Mouse (Mus musculus) layer of hippocampus, adult 18-20 months (tissue): ENCODE data around the gene Col4a1. TPM values are rescaled to one million over a fixed set of nuclear protein-coding genes. Genes with fewer than 3 reads are reported as not detected.
A peak's percentile ranks its signal among the peaks of the same experiment; 100 is the strongest.

Experiments used
- DNase-seq, 2 experiments: peaks; one replicate each; pipeline ENCODE4 v3.0.0; 2022; ENCODE audit warnings: low spot score in 2 of 2
- total RNA-seq, 2 experiments: library from RNA; stranded (reverse); gene quantifications; 2 replicates each; pipeline ENCODE4 v1.2.3; 2021

Gene Col4a1
- total RNA-seq, 2 experiments from 2014 or later = 33.4 to 43.0 TPM

DNA sequence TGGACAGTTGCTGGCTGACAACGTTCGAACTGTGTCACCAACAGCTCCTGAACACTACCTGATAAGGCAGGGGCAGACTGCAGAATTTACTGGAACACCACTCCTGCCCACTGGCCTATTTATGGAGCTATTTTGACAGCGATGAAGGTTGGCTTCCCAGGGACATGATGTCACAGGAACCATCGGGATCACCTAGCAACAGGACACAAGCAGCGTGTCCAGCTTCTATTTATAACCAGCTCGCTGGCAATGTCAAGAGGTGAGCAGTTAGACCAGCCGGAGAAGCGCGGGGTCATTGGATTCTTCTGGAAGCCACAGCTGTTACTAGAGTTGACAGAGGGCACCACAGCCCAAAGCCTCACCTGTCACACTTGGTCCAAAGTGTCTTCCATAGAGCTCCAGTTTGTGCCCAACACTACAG is 129.0 kb downstream of the Col4a1 start:
- no peak for DNase-seq

DNA sequence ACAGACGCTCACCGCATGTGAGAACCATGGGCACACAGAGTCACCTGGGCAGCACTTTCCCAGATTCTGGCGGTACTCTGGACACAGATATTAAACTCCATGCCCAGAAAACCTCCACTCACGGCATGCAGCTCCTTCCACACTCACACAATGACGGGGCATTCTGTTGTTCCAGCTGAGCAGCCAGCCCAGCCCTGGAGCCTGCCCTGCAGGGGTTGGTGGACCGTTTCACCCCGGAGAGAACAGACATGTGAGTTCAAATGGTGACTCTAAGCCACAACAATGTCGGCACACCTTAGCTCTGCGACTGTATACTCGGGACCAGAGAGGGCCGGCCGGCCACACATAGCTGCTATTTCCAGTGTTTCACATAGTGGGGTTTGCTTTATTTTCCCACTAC is 130.0 kb downstream of the Col4a1 start:
- DNase-seq = no peak

DNA sequence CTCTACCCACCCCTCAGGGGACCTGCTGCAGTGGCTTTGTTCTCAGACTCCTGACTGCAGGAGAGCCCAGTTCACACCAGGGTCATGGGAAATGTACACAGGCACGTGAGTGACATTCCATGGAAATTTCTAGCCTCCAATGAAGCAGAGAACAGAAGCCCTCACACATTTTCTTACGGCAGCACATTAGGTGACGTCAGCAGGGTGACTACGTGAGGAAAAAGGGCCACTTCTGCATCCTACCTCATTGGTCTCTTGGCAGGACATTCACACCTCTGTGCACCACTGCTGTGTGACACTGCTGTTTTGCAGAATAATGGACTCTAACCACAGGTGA is 130.5 kb downstream of the Col4a1 start:
- DNase-seq = no peak

DNA sequence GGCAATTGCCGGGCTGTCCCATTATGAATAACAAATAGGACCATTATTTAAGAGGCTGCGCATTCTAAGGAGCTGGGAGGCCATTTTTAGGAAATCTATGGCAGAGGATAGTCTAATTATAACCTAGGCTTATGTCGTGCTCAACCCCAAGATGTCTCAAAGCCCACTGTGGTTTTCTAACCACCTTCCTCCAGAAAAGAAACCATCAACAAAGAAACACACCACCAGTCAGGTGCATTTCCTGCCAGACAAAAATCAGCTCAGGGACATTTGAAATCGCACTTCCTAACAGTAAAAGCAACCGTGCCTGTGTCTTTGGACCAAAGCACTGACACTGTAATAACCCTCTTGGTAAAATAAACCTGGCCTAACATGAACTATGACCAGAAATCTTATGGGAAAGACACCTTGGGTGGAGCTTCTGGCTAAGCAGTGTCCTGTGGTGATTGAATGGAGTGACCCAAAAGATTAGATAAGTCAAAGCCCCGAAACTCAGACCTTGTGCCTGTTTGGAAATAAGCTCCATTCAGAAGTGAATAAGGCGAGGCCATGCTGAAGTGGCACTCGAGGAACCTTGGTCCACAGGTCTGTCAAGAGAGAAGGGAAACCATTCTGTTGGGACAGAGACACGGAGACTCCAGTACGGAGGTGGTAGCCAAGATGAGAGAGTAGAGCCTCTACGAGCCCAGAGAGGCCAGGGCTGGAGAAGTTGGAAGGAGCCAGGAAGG is 131.0 kb downstream of the Col4a1 start:
- DNase-seq = no peak

DNA sequence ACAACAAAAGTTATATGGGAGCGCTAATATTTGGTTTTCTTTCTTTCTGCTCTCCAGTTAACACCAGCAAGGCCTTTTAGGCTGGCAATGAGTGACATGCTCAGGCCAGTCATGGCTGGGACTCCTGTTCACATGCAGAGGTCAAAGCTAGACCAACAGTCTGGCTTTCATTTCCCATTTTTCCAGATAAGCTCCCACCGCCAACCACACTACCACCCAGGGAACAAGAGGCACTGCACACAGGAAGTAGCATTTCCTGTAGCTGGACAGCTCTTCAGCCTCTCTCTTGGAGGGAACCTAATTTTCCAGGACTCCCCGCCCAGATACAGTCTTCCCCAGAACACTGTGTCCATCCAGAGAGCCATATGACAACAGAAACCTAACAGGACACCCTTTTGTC is 132.8 kb downstream of the Col4a1 start:
- no peak for DNase-seq

DNA sequence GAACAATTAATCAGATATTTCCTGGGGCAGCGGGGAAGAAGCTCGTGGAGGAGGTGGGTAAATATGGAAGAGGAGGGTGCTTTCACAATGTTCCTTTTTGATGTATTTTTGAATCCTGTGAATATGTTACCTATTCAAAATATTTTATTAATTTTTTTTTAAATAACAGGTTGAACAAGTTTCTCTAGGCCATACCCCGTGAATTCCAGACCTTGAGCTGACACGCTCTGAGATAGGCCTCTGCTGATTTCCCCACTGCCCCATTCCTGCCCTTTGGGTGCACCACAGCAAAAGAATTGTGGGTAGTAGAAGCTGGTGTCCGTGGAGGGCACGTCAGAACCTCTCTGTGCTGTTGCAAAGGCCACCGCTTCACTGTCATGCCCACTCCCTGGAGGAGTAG is 136.2 kb downstream of the Col4a1 start:
- no peak for DNase-seq

DNA sequence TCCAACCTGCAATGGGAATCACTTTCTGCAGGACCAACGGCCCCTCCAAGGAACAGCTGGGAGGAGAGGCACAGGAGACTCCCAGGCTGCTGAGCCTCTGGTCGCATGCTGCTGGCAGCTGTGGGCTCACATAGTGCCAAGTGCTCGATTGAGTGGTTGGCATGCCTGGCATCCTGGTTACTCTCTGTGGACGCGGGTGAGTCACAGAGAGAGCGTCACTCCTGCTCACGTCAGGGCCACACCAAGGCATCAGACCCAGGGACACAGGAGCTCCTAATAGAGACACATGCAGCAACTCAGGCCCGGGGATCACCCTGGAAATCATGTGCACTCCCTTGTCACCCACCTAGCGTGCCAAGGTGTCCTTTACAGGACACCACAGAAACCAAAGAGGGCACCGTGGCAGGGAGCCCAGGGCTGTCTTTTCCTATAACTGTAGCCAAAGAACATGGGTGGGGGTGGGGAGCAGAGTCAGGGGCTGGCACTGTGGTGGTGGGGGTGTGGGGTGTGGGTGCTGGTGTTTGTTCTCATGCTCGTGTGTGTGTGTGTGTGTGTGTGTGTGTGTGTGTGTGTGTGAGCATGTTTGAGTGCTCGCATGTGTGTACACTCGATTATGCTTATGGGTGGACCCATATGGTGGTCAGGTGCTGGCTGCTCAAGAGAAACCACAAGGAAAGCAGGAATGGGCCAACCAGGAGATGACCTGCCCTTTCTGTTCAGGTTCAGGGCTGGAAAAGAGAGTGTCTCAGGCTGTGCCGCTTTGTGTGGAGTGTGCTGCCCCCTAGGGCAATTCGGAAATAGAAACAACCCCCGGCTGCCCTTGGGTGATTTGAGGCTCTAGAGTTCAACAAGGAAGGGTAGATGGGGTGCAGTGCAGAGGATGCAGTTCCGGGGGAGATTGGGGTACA is 139.1 kb downstream of the Col4a1 start:
- DNase-seq = no peak

DNA sequence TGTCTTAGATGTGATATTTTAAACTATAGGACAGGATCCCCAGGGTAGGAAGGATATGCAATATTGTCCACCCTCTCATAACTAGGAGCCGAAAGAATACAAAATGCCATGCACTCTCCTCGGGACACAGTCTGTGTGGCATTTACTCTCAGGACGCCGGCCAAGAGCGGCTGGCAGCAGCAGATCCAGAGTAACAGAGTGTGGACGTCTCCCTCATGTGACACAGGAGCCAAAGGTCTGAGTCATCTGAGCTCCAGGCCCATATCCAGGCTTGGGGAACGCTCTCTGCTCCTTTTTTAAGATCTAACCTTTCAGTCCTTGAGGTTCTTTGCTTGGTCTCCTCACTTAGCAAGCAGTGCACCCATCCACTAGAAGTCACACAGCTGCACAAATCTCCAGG is 141.1 kb downstream of the Col4a1 start:
- no peak for DNase-seq

DNA sequence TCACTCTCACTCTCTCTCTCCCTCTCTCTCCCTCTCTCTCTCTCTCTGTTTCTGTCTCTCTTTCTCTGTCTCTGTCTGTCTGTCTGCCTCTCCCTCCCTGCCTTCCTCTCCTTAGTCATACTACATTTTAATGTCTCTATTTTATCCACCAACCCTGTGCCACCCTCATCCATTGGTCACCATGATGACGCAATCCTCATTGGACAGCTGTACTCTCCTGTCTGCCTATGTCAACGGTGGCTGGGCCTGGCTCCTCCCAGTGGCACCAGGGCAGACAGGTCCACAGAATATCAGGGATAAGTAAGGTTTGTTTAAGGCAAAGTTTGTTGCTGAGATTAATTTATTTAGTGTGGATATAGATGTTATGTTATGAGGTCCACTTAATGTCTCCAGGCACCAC is 143.2 kb downstream of the Col4a1 start:
- DNase-seq = no peak

DNA sequence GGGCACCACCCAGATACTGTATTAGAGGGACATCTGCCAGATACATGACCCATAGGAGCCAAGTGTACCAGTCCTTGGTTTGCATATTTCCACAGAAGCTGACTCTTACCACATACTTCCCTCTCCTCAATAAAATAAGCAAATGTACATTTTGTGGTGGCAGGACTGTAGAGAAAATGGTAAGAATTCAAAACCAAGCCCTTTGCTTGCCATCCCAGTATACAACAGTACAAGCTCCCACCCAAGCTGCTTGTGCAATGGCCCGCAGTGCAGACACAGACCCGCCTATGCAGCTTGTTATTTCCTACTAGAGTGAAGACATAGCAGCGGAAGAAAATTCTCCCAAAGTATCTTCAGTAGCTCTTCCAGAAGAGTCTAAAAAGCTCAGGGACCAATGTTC is 143.8 kb downstream of the Col4a1 start:
- no peak for DNase-seq

DNA sequence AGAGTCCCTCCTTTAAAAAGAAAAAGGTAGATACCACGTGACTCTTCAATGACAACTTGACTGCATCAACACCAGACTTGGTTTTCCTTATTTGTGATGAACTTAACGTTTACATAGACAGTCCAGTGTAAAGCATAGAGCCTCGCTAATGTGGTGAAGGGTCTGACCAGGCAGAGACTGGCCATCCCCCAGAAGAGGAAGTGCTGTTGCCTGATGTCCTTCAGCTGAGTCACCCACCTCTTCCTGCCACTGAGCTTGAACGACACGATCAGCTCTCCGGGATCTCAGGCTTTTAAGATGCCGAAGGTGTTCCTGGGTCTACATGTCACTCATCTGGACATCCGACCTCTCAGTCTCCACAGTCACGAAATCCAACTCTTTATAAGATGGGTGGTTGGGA is 144.7 kb downstream of the Col4a1 start:
- no peak for DNase-seq

DNA sequence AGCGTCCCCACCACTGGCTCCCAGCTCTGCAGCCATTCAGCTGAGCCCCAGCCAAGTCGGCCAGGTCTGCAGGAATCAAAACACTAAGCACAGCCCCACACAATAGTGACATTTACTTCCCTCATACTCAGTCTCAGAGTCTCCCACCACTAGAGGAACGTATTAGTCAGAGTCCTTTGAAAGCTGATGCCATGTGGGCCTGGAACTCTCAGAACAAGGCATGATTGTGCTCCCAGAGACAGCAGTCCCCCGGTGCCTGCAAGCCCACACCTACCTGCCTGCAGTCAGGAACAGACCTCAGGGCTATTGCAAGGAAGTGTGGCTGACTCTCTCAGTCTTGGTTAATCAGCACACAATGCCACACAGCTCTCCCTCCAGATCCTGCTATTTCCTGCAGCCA is 147.0 kb downstream of the Col4a1 start:
- DNase-seq = peak; percentile 22 to 32

DNA sequence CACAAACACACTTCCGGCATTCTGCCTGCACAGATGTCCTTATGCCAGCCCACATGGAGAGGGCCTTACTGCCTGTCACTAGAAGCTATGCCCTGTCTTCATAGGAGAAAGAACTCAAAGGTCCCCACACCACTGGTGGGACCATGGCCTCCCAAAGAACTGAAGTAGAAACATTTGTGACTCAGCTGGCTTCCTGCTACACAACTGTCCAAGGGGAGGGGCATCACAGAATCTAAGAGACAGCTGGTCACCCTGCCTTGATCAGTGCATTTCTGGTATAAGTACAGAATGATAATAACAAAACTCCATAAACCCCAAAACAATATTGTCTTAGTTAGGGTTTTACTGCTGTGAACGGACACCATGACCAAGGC is 156.3 kb downstream of the Col4a1 start:
- peak in 1 of 2 experiments; percentile 16 for DNase-seq

DNA sequence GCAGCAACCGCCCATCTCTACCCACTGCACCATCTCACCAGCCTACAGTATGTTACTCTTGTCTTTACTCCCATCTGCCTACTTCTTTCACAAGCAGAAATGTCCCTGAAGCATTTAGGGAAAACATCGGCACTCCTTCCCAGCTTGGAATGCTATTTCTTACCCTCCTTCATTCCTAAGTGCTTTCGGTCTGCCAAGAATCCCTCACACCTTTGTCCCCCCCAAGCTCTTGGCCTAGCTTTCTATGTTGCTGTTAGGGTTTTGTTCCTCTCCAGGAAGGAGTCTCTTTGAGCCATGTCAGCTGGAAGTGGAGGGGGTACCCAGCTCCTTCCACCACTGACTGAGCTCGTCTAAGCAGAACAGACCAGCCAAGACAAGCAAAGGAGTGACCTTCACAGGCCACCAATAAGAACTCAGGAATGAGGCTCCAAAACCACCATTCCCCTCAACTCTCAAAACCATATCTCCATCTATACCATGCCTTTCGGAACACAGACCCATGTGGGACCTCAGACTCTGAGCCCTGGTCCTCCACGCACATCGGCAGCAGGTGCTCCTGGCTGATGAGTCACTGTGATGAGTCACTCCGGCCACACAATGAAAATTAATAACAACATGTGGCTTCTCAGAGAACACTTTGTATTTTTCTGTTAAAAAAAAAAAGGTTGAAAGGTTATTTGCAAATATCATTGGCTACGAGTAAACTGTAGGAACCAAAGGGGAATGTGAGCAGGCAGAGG is 156.9 kb downstream of the Col4a1 start:
- no peak for DNase-seq

DNA sequence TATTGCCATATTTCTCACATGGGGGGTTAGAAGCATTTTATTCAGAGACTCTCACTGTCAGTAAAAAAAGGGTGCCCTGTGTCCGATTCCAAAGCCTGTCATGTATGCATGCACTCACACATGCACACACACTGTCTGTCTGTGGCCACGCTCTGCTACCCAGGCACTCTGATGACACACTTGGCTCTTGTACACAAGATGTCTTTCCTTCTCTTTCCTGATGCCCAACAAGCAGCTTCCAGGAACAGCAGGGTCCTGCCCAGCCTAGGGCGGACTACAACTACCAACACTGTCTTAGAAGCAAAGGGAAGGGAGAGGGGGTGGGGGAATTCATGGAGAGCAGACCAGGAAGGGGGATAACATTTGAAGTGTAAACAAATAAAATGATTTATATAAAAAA is 162.4 kb downstream of the Col4a1 start:
- no peak for DNase-seq

DNA sequence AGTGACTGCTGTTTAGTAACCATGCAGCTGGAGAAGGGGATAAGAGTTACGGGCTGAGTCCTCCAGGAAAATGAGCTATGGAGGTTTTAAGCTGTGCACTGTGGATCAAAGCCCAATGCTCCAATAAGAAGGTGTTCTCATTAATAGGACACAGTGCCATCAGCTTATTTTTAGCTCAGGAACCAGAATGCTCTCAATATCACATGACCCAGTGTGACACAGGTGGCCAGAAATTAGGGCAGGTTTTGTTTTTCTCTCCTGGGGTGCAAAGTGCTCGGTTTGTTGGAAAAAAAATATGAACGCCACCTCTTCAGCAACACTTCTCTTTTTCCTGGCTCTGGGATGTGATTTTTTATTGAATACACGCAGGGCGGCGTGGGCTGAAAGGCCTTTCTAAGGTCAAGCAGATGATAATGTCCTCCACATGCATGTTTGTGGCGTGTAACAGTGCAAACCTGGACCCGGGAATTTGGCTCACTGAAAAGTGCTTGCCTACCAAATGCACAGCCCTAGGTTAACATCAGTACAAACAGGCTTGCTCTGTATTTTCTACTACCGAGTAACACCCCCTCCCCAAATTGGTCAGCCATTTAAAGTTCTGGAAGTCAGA is 163.3 kb downstream of the Col4a1 start:
- no peak for DNase-seq

DNA sequence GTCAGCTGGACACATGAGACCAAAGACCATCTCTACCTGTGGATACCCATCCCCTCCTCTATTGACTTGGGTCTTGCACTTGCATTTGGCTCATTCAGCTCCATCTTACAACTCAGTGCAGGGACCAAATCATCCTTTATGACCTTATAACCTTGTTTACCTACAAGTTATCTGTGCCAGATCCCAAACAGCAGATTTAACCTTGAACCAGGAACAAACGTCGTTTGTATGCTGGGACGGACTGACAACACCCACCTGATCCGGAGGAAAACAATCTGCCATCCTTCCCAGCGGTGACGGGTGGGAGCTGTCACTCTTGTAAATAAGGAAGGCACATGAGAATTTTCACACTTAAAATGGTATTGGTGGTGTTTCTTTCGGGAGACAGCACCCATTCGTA is 163.8 kb downstream of the Col4a1 start:
- DNase-seq = no peak
